Mouse (Mus musculus) layer of hippocampus, postnatal 36 days (tissue): ENCODE results near the gene Grm7. TPM values are rescaled to one million over a fixed set of nuclear protein-coding genes. Genes with fewer than 3 reads are reported as not detected.
A peak's percentile ranks its signal among the peaks of the same experiment; 100 is the strongest.

Source experiments
- DNase-seq, 2 experiments: peaks; one replicate each; pipeline ENCODE4 v3.0.0; 2022
- total RNA-seq, 2 experiments: library from RNA; stranded (reverse); gene quantifications; 2 replicates each; pipeline ENCODE4 v1.2.3; 2021

Gene Grm7
- total RNA-seq, 2 experiments from 2014 or later = 71.0 to 78.3 TPM

- DNase-seq = no peak
These were observed 723.2 kb downstream of the Grm7 start for GRCm38 (mm10) chr6:111368551-111368950.

- no peak for DNase-seq
These were observed 723.6 kb downstream of the Grm7 start for GRCm38 (mm10) chr6:111369013-111369412.

- DNase-seq = peak in 1 of 2 experiments; percentile 10
These were observed 726.4 kb downstream of the Grm7 start for GRCm38 (mm10) chr6:111371581-111372349.

GRCm38 (mm10) chr6:111372626-111373380, 727.4 kb downstream of the Grm7 start:
- peak; percentile 61 to 72 for DNase-seq

GRCm38 (mm10) chr6:111380710-111381109, 735.3 kb downstream of the Grm7 start:
- DNase-seq = no peak

- DNase-seq = no peak
These were observed 763.4 kb downstream of the Grm7 start for GRCm38 (mm10) chr6:111408750-111409149.

GRCm38 (mm10) chr6:111424737-111425136, 779.4 kb downstream of the Grm7 start:
- DNase-seq = no peak

- no peak for DNase-seq
These were observed 800.8 kb downstream of the Grm7 start for GRCm38 (mm10) chr6:111446228-111446627.

GRCm38 (mm10) chr6:111447851-111448250, 802.5 kb downstream of the Grm7 start:
- no peak for DNase-seq

- no peak for DNase-seq
These were observed 803.8 kb downstream of the Grm7 start for GRCm38 (mm10) chr6:111449054-111449783.

- no peak for DNase-seq
These were observed 836.5 kb downstream of the Grm7 start for GRCm38 (mm10) chr6:111481866-111482265.

GRCm38 (mm10) chr6:111486081-111486480, 840.7 kb downstream of the Grm7 start:
- DNase-seq = peak; percentile 42 to 51

GRCm38 (mm10) chr6:111487556-111487955, 842.2 kb downstream of the Grm7 start:
- no peak for DNase-seq

- DNase-seq = no peak
These were observed 846.8 kb downstream of the Grm7 start for GRCm38 (mm10) chr6:111492166-111492565.

GRCm38 (mm10) chr6:111499542-111499941, 854.2 kb downstream of the Grm7 start:
- DNase-seq = no peak

GRCm38 (mm10) chr6:111510768-111511459, 865.5 kb downstream of the Grm7 start:
- no peak for DNase-seq

- no peak for DNase-seq
These were observed 867.0 kb downstream of the Grm7 start for GRCm38 (mm10) chr6:111512359-111512758.

GRCm38 (mm10) chr6:111521229-111521628, 875.8 kb downstream of the Grm7 start:
- no peak for DNase-seq

GRCm38 (mm10) chr6:111522122-111522521, 876.7 kb downstream of the Grm7 start:
- no peak for DNase-seq

- DNase-seq = no peak
These were observed 884.6 kb downstream of the Grm7 start for GRCm38 (mm10) chr6:111529985-111530384.

GRCm38 (mm10) chr6:111558588-111558987, 913.2 kb downstream of the Grm7 start:
- no peak for DNase-seq

- DNase-seq = no peak
These were observed 914.1 kb downstream of the Grm7 start for GRCm38 (mm10) chr6:111559459-111559858.
